Mouse (Mus musculus) small intestine, adult 2 months (tissue): Measurements from ENCODE around the gene Marveld3.

ENCODE experiments used
- CTCF ChIP-seq: fragments of 200-500 bp; IDR thresholded peaks from 2 replicates; pipeline ENCODE4 v1.5.1; 2012; ENCODE audit warnings: low read depth, mild to moderate bottlenecking, control low read depth, inconsistent platforms, low read length, moderate library complexity, mixed read lengths; ENCODE audit not compliant: insufficient replicate concordance, insufficient read length; ENCODE audit errors: extremely low read depth
- POLR2A ChIP-seq: fragments of 200-500 bp; IDR thresholded peaks from 2 replicates; pipeline ENCODE4 v1.6.1; 2012; ENCODE audit warnings: low read depth, mild to moderate bottlenecking, control low read depth, inconsistent platforms, low read length, moderate library complexity

- TF ChIP-seq CTCF (peak; percentile 53; the same call in 1 of the 2 replicates), POLR2A (no peak)
These were observed 48.9 kb upstream of the Marveld3 start for GRCm38 (mm10) chr8:110010868-110011267.
